ENCODE assay signal across 8 mouse cellular contexts in genomic region chr13:74121141-74121602, GRCm38 (mm10). TPM values are rescaled to one million over a fixed set of nuclear protein-coding genes. Genes with fewer than 3 reads are reported as not detected.
A peak's percentile ranks its signal among the peaks of the same experiment; 100 is the strongest.
DNase-seq lines count a peak whose midpoint lies in the region; ATAC-seq and TF ChIP-seq lines count a peak whose summit lies in the region.

Slc9a3 (plus strand) TSS chr13:74121457.

- no peak within 1 kb of the TSS for H3K27ac ChIP-seq in forebrain, embryonic 15.5 days (replicated peaks)
- no peak within 1 kb of the TSS for H3K27ac ChIP-seq in liver, postnatal 0 days (ENCODE audit: low read depth)

- WGBS in forebrain, embryonic 15.5 days: under 1% methylated on average over 35 of the region's 35 CpGs
- WGBS in liver, postnatal 0 days (ENCODE audit: insufficient replicate concordance): under 1% methylated on average over 35 of the region's 35 CpGs

- H3K36me3 ChIP-seq in forebrain, embryonic 15.5 days: no peaks in the 10 kb centered on the region
- no peaks in the 10 kb centered on the region for H3K36me3 ChIP-seq in liver, postnatal 0 days (replicated peaks; ENCODE audit: insufficient read depth, low read length)

- DNase-seq in frontal cortex, postnatal 36 days (ENCODE audit: low spot score in 2 of 2): peak; percentile 10 to 17
- no peak for DNase-seq in frontal cortex, postnatal 10 days (ENCODE audit: low spot score in 2 of 2)
- DNase-seq in ZHBTc4 (ENCODE audit: low read depth, low spot score): peak; percentile 66
- peak; percentile 81 for DNase-seq in kidney, adult 18-20 months
- peak; percentile 41 for DNase-seq in liver, postnatal 0 days
- peak; percentile 57 for DNase-seq in yolk sac, embryonic 10.5 days (ENCODE audit: low spot score)
- no peak for DNase-seq in layer of hippocampus, postnatal 36 days

- peak within 1 kb of the TSS; percentile 49 for H3K4me2 ChIP-seq in forebrain, embryonic 15.5 days (replicated peaks)
- H3K4me2 ChIP-seq in liver, postnatal 0 days (ENCODE audit: low read depth, low read length): peak within 1 kb of the TSS; percentile 66

- H3K4me1 ChIP-seq in forebrain, embryonic 15.5 days: peaks cover 8% of the 10 kb centered on the region
- H3K4me1 ChIP-seq in liver, postnatal 0 days (ENCODE audit: insufficient read depth): peaks cover 3% of the 10 kb centered on the region; the same call in 1 of the 2 replicates

- H3K9me3 ChIP-seq in forebrain, embryonic 15.5 days: no peaks in the 10 kb centered on the region
- no peaks in the 10 kb centered on the region for H3K9me3 ChIP-seq in liver, postnatal 0 days (ENCODE audit: low read length)

- TF ChIP-seq CTCF in liver, postnatal 0 days (IDR thresholded peaks at IDR 0.05; ENCODE audit: low read depth): no peak

- peaks cover 28% of the 10 kb centered on the region for H3K27me3 ChIP-seq in forebrain, embryonic 15.5 days
- peaks cover 31% of the 10 kb centered on the region for H3K27me3 ChIP-seq in liver, postnatal 0 days (ENCODE audit: insufficient read depth, low read length)

- H3K9ac ChIP-seq in forebrain, embryonic 15.5 days (replicated peaks): peak within 1 kb of the TSS; percentile 27
- H3K9ac ChIP-seq in liver, postnatal 0 days (replicated peaks): no peak within 1 kb of the TSS

- peak within 1 kb of the TSS; percentile 33 for H3K4me3 ChIP-seq in forebrain, embryonic 15.5 days
- H3K4me3 ChIP-seq in liver, postnatal 0 days (ENCODE audit: low read depth, low read length): peak within 1 kb of the TSS; percentile 25; the same call in 1 of the 2 replicates

- TF ChIP-seq EP300 in liver, postnatal 0 days (IDR thresholded peaks at IDR 0.05; ENCODE audit: low read depth): no peak

- 0 out of 2 replicates have a peak, but pooled peaks have one; percentile 29 for ATAC-seq in forebrain, embryonic 15.5 days (replicated peaks)
- ATAC-seq in liver, postnatal 0 days: peak; percentile 62

RNA-seq across cellular contexts. Expression of gene Slc9a3, which starts in this region (rescaled TPM):
- polyA plus RNA-seq in forebrain, embryonic 15.5 days (2015; fragmentation: Nextera tagmentation; extraction: Ambion mirVana): not detected in 2 replicates
- polyA plus RNA-seq in liver, postnatal 0 days (2015; fragmentation: Nextera tagmentation; extraction: Ambion mirVana): not detected in 2 replicates
- total RNA-seq in layer of hippocampus, postnatal 36 days (2021): 1 to 10 TPM; 1.1 to 1.3 TPM

Comparison
In these comparisons a context has a peak if more than half of its experiments do, and no peak if none do; other contexts are left out.
1. DNase-seq: peak in frontal cortex, postnatal 36 days (2 of 2), ZHBTc4 (single experiment), kidney, adult 18-20 months (single experiment) and yolk sac, embryonic 10.5 days (single experiment); none in frontal cortex, postnatal 10 days (0 of 2) and layer of hippocampus, postnatal 36 days (0 of 2).
2. Peak in ATAC-seq, H3K4me3 ChIP-seq, H3K9ac ChIP-seq and H3K4me2 ChIP-seq in forebrain, embryonic 15.5 days; RNA of the gene not detected or under 1 TPM.
3. Peak in DNase-seq, ATAC-seq, H3K4me3 ChIP-seq and H3K4me2 ChIP-seq in liver, postnatal 0 days; RNA of the gene not detected or under 1 TPM.